Mouse (Mus musculus) midbrain, embryonic 13.5 days (tissue): ENCODE results near the gene D630023F18Rik. TPM values are rescaled to one million over a fixed set of nuclear protein-coding genes. Genes with fewer than 3 reads are reported as not detected.

Experiments used
- ATAC-seq: fragments of 200-750 bp; cut with Nextera tagmentation; 2 replicates; pipeline ENCODE4 v1.8.0; 2017; ENCODE audit warnings: mild to moderate bottlenecking, moderate TSS enrichment, moderate library complexity
- H3K27ac ChIP-seq: fragments of 300-500 bp; sonication (generic); 2 replicates; pipeline ENCODE4 v1.5.1; 2015; ENCODE audit warnings: inconsistent platforms, mild to moderate bottlenecking, moderate library complexity
- H3K27me3 ChIP-seq: fragments of 300-500 bp; sonication (generic); 2 replicates; pipeline ENCODE4 v1.6.1; 2015; ENCODE audit warnings: mild to moderate bottlenecking, inconsistent platforms
- H3K36me3 ChIP-seq: fragments of 300-500 bp; sonication (generic); 2 replicates; pipeline ENCODE4 v1.6.1; 2015; ENCODE audit warnings: mild to moderate bottlenecking, inconsistent platforms
- H3K4me1 ChIP-seq: fragments of 300-500 bp; sonication (generic); replicated peaks from 2 replicates; pipeline ENCODE4 v1.6.1; 2015; ENCODE audit warnings: inconsistent platforms
- H3K4me2 ChIP-seq: fragments of 300-500 bp; sonication (generic); replicated peaks from 2 replicates; pipeline ENCODE4 v1.6.1; 2015; ENCODE audit warnings: moderate library complexity, mild to moderate bottlenecking, inconsistent platforms
- H3K4me3 ChIP-seq: fragments of 300-500 bp; sonication (generic); replicated peaks from 2 replicates; pipeline ENCODE4 v1.5.1; 2015; ENCODE audit warnings: mild to moderate bottlenecking, inconsistent platforms
- H3K9ac ChIP-seq: fragments of 300-500 bp; sonication (generic); replicated peaks from 2 replicates; pipeline ENCODE4 v1.6.1; 2015; ENCODE audit warnings: mild to moderate bottlenecking, inconsistent platforms
- H3K9me3 ChIP-seq: fragments of 300-500 bp; sonication (generic); 2 replicates; pipeline ENCODE4 v1.6.1; 2016; ENCODE audit warnings: mild to moderate bottlenecking, inconsistent platforms
- WGBS: fragments of 180-500 bp; shearing (Covaris S2); methylation state at CpG from one replicate; pipeline ENCODE4 v1.1.7; 2015; 5-methylcytosine and 5-hydroxymethylcytosine counted together
- polyA plus RNA-seq: library from polyadenylated mRNA; unstranded; fragments of >200 nt; fragmentation: Nextera tagmentation; extraction: Ambion mirVana; gene quantifications from 2 replicates; pipeline ENCODE4 v1.2.1, GENCODE M21; 2015

D630023F18Rik gene
- polyA plus RNA-seq, 1 experiment from 2014 or later = 0.27 TPM

DNA sequence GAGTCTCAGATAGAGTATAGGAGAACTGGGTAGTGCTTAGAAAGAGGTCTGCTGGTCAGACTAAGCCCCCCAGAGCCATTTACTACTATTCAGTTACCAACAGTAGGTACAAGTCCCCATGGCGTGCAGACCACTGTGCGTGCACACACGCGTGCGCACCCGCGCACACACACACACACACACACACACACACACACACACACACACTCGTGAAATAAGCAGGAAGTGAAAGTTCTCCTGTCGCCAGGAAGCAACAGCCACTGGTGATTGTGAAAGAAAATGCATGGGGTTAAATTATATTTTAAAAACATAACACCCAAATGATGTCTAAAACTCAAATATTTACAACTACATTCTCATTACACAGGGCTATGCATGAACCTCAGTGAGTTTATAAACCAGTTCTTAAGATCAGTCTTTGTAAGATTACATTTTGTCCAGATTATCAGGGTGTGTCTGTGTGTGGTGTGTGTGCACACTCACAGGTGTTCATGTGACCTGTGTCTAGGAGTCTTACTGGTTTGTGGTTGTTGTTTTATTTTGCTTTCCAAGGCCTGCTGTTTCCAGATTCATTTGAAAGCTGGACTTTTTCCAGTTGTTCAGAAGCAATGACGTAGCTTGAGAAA, 15.2 kb downstream of the D630023F18Rik start:
- Histone ChIP-seq H3K9me3 (no peaks in the 10 kb centered on the region), H3K27ac (no peak overlapping the region), H3K4me3 (no peak overlapping the region), H3K36me3 (no peaks in the 10 kb centered on the region), H3K9ac (no peak overlapping the region), H3K4me1 (no peaks in the 10 kb centered on the region), H3K27me3 (no peaks in the 10 kb centered on the region), H3K4me2 (no peak overlapping the region)
- no peak for ATAC-seq
- WGBS = 89% methylated on average over 10 of the region's 10 CpGs

DNA sequence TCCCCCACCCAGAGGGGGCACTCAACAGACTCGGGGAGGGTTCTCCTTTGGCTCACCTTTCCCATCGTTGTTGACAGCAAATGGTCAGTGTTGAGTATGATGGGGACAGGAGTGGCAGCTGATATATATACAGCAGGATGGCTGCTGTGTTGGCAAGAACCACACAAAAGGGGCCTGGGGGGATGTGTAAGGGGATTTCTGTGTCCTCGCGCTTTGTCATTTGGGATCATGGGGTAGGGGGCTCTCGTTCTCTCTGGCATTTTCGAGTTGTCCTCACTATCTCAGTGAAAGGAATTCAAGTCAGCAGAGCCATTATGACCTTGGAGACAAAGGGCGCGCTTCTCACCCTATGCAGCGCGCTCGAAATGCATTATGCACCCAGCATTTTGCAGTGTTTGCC, 19.7 kb downstream of the D630023F18Rik start, which contains the start of gene Cryga:
TSS of gene Cryga (minus strand) at position 101 of the 400 bp plus-strand sequence.
- 87% methylated on average over 11 of the region's 11 CpGs for WGBS
- ATAC-seq = no peak

DNA sequence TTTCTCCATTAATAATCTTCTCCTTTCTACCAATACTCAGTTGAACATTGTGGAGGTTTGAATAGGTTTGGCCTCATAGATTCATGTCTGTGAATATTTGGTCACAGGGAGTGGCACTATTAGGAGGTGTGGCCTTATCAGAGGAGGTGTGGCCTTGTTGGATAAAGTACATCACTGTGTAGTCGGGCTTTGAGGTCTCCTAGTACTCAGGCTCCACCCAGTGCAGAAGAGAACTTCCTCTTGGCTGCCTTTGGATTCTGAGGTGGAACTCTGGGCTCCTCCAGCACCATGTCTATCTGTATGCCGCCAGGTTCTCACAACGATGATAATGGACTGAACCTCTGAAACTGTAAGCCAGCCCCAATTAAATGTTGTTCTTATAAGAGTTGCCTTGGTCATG, 26.1 kb downstream of the D630023F18Rik start:
- Histone ChIP-seq H3K36me3 (no peaks in the 10 kb centered on the region), H3K27me3 (no peaks in the 10 kb centered on the region), H3K27ac (no peak overlapping the region), H3K4me2 (no peak overlapping the region), H3K9me3 (no peaks in the 10 kb centered on the region), H3K4me3 (no peak overlapping the region), H3K9ac (no peak overlapping the region), H3K4me1 (no peaks in the 10 kb centered on the region)
- 88% methylated on average over 3 of the region's 3 CpGs for whole genome bisulfite sequencing
- ATAC-seq = no peak

More for the DNA sequence above, 19.7 kb downstream of the D630023F18Rik start, which contains the start of gene Cryga:
- H3K27me3 ChIP-seq = no peaks in the 10 kb centered on the region
- no peak within 1 kb of the TSS for H3K4me3 ChIP-seq
- H3K9me3 ChIP-seq = no peaks in the 10 kb centered on the region
- H3K36me3 ChIP-seq = no peaks in the 10 kb centered on the region
- no peaks in the 10 kb centered on the region for H3K4me1 ChIP-seq
- no peak within 1 kb of the TSS for H3K9ac ChIP-seq
- H3K4me2 ChIP-seq = no peak within 1 kb of the TSS
- H3K27ac ChIP-seq = no peak within 1 kb of the TSS

DNA sequence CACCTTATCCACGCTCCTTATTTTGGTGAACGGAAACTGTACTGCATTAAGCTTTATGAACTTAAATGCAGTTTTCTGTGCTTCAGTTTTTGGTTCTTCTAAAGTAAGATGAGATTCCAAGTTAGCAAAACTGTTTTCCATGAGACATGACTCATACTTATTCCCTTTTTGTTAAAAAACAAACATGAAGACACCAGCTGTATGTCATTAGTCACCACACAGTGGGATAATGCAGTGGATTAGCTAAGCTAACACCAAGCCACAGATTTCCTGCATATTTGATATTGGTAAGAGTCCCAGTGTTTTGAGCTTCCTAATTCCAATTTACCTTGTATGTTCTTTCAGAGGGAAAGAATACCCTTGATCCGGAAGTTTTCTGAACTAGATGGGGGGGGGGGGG, 31.4 kb downstream of the D630023F18Rik start:
- Histone ChIP-seq H3K4me1 (no peaks in the 10 kb centered on the region), H3K27ac (no peak overlapping the region), H3K27me3 (no peaks in the 10 kb centered on the region), H3K4me3 (no peak overlapping the region), H3K36me3 (no peaks in the 10 kb centered on the region), H3K9ac (no peak overlapping the region), H3K4me2 (no peak overlapping the region), H3K9me3 (no peaks in the 10 kb centered on the region)
- 91% methylated on average over 3 of the region's 3 CpGs for WGBS
- ATAC-seq = no peak

DNA sequence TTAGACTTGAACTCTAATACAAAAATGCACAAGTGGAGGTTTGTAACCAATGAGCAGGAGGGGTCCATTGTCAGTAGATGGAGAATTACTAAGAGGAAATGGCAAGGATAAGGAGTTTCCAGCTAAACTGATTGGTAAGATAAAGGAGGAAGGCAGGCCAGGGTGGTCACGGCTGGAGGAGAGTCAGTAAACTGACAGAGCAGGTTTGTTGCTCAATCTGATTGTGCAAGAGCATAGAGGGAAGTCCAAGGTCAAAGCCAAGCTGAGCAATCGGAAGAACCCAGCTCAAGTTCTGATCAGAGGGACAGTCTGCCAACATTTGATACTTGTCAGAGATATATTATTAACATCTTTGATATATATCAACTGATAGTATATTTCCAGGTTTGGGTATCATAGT, 32.6 kb downstream of the D630023F18Rik start:
- Histone ChIP-seq H3K4me3 (no peak overlapping the region), H3K9ac (no peak overlapping the region), H3K4me2 (no peak overlapping the region), H3K27me3 (no peaks in the 10 kb centered on the region), H3K4me1 (no peaks in the 10 kb centered on the region), H3K9me3 (no peaks in the 10 kb centered on the region), H3K36me3 (no peaks in the 10 kb centered on the region), H3K27ac (no peak overlapping the region)
- ATAC-seq = no peak
- 74% methylated on average over 2 of the region's 2 CpGs for WGBS

DNA sequence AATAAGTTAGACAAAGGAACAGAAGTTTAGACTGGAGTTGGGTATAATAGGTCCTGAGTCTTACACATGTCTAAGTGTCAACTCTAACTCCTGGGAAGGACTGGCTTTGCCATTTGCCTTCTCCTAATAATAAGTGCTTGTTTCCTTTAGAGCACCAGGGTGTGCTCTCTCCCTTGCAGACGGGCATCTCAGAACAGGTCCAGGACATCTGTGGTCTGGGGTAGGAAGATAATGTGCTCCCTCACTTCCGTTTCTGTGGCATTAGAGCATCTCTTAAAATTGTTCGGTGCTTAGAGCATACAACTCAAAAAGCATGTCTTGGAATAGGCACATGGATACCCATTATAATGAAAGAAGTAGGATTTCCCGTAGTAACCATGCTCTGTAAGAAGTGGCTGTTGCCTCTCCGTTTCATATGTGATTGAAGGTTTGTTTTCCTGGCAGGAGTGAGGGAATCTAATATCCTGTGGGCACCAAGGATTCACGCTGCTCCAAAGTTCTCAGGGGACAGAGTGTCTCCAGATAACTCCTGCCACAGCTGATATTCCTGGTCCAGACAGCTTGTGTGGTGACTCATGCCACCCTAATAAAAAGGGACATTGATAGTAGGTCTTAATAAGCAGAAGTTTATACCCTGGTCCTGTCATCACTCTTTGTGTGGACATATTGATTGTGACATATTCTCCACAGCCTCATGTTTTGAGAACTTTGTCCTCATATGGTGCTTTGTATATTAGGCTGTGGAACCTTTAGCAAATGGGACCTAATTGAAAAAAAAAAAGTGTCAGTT, 34.3 kb downstream of the D630023F18Rik start:
- no peaks in the 10 kb centered on the region for H3K4me1 ChIP-seq
- no peaks in the 10 kb centered on the region for H3K27me3 ChIP-seq
- 84% methylated on average over 6 of the region's 6 CpGs for WGBS
- ATAC-seq = no peak
- H3K4me2 ChIP-seq = no peak overlapping the region
- no peaks in the 10 kb centered on the region for H3K36me3 ChIP-seq
- no peak overlapping the region for H3K27ac ChIP-seq
- H3K9ac ChIP-seq = no peak overlapping the region
- no peaks in the 10 kb centered on the region for H3K9me3 ChIP-seq
- H3K4me3 ChIP-seq = no peak overlapping the region

DNA sequence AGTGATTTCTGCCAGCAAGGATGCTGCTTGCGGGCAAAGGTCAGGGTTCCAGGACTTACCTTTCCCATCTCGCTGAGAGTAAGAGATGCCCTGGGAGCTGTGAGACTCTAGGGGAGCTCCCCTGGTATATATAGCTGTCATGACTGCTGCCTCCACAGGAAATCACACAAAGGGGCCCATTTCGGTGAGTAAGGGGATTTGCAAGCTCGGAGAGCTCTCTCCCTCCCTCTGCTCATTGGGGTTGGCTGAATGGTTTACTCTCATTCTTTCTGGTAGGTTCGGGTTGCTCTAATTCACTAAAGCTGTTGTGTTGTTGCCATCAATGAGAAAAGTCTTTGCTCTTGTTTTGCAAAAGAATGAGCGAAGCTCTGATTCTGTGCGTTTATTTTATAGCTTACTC, 40.8 kb downstream of the D630023F18Rik start, which contains the start of gene Crygb:
TSS of gene Crygb (minus strand) at position 101 of the 400 bp plus-strand sequence.
- Histone ChIP-seq H3K27ac (no peak within 1 kb of the TSS), H3K27me3 (no peaks in the 10 kb centered on the region), H3K4me2 (peak within 1 kb of the TSS; percentile 23; the same call in 1 of the 2 replicates), H3K9ac (no peak within 1 kb of the TSS), H3K4me3 (no peak within 1 kb of the TSS), H3K36me3 (no peaks in the 10 kb centered on the region), H3K4me1 (no peaks in the 10 kb centered on the region), H3K9me3 (no peaks in the 10 kb centered on the region)
- ATAC-seq = no peak
- 26% methylated on average over 7 of the region's 7 CpGs for WGBS

DNA sequence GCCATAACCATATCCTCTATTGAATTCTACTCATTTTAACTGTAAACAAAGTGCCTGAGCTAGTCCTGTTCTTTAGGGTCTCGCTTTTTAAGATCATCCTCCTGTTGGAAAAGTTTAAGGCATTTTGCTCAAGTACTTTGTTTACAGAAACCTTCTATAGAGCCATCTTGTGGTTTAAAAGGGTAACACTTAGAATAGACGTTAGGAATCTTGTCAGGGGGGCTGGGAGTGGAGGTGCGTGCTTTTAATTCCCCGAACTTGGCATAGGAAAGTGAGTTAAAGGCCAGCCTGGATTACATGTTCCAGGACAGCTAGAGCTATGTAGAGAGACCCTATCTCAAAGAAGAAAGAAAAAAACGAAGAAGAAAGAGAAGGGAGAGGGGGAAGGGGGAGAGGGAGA, 47.4 kb downstream of the D630023F18Rik start:
- 20% methylated on average over 5 of the region's 5 CpGs for WGBS
- H3K4me3 ChIP-seq = no peak overlapping the region
- H3K27me3 ChIP-seq = no peaks in the 10 kb centered on the region
- H3K4me1 ChIP-seq = no peaks in the 10 kb centered on the region
- no peaks in the 10 kb centered on the region for H3K36me3 ChIP-seq
- no peak for ATAC-seq
- no peaks in the 10 kb centered on the region for H3K9me3 ChIP-seq
- no peak overlapping the region for H3K9ac ChIP-seq
- H3K27ac ChIP-seq = no peak overlapping the region
- H3K4me2 ChIP-seq = no peak overlapping the region

DNA sequence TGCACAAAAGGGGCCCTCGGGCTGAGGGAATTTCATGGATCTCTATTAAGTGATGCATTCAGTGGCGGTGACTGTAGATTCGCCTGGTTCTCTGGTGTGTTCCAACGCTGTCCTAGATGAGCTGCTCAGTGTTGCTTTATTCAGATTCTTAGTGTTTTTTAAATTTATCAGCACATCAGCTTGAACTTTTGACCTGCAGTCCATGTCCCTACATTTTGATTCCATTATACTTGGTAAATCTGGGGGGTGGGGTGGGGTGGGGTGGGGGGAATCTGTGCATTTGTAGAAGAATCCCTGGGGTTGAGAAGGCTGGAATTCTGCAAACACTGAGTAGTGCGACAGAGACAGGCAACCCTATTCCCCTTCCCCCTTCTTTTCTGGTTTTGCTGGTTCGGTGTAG, 49.4 kb downstream of the D630023F18Rik start, which contains the start of gene Crygc:
TSS of gene Crygc (minus strand) at position 101 of the 400 bp plus-strand sequence.
- no peak for ATAC-seq
- H3K9ac ChIP-seq = no peak within 1 kb of the TSS
- no peak within 1 kb of the TSS for H3K4me3 ChIP-seq
- H3K27me3 ChIP-seq = no peaks in the 10 kb centered on the region
- WGBS = 55% methylated on average over 6 of the region's 6 CpGs
- no peaks in the 10 kb centered on the region for H3K9me3 ChIP-seq
- H3K27ac ChIP-seq = no peak within 1 kb of the TSS
- no peaks in the 10 kb centered on the region for H3K36me3 ChIP-seq
- no peaks in the 10 kb centered on the region for H3K4me1 ChIP-seq
- no peak within 1 kb of the TSS for H3K4me2 ChIP-seq

DNA sequence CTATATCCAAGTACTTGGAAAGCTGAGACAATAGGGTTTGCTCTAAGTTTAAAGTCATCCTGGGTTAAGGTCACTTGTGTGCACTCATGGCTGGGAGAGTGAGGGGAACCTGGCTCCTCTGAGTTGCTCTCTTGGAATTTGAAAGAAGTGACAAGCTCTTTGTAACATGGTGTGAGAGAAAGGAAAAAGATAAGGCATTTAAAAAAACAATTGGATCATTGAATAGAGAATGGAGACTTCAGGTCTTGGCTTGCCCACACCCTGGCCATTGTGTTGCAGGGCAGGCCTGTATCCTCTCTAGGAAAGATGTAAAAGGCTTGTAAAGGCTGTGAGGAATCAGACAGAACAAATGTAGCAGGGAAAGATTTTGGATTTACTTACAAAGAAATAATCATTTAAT, 55.2 kb downstream of the D630023F18Rik start:
- ATAC-seq = no peak
- no peaks in the 10 kb centered on the region for H3K36me3 ChIP-seq
- no peaks in the 10 kb centered on the region for H3K9me3 ChIP-seq
- no peaks in the 10 kb centered on the region for H3K27me3 ChIP-seq
- no peaks in the 10 kb centered on the region for H3K4me1 ChIP-seq
- no peak overlapping the region for H3K27ac ChIP-seq
- H3K4me3 ChIP-seq = no peak overlapping the region
- H3K9ac ChIP-seq = no peak overlapping the region
- no peak overlapping the region for H3K4me2 ChIP-seq

DNA sequence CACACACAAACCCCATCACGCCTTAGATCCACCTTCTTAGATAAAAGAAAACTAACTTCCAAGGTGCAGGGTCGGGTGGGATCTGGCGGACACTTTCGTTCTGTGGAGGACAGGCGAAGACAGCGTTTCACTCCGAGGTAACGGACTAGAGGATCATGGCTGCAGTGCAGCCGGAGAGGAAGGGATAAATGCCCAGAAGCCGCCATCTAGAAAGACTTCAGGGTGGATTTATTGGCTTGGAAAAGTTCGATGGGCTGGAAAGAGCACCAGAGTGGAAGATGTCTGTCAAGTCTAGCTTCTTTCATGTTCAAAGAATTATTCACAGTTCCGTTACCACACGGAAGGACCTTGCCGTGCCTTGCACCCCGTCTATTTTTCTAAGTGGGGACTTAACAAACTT, 58.8 kb downstream of the D630023F18Rik start:
- Histone ChIP-seq H3K27ac (no peak overlapping the region), H3K27me3 (no peaks in the 10 kb centered on the region), H3K4me1 (no peaks in the 10 kb centered on the region), H3K9ac (no peak overlapping the region), H3K4me3 (no peak overlapping the region), H3K4me2 (no peak overlapping the region), H3K36me3 (no peaks in the 10 kb centered on the region), H3K9me3 (no peaks in the 10 kb centered on the region)
- WGBS = 82% methylated on average over 15 of the region's 15 CpGs
- ATAC-seq = no peak

DNA sequence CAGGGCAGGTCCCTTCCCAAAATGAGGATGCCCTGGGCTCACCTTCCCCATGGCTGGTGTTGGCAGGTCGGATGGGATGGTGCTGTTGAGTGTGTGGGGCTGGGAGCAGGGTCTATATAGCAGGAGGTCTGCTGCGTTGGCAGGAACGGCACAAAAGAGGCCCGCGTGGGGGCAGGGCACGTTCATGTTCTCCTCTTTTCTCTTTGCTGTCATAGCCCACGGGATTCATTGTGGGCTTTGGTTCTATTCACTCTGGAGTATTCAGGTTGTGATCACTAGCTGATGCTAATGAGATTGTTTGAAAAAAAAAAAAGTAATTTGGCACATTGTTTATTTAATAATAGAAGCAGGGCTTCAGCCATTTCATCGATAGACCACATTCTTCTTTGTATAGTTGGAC, 59.7 kb downstream of the D630023F18Rik start, which contains the start of gene Crygd:
TSS of gene Crygd (minus strand) at position 101 of the 400 bp plus-strand sequence.
- ATAC-seq = no peak
- H3K9ac ChIP-seq = no peak within 1 kb of the TSS

More for the DNA sequence above, 59.7 kb downstream of the D630023F18Rik start, which contains the start of gene Crygd:
- Histone ChIP-seq H3K9me3 (no peaks in the 10 kb centered on the region), H3K36me3 (no peaks in the 10 kb centered on the region), H3K27me3 (no peaks in the 10 kb centered on the region), H3K4me2 (no peak within 1 kb of the TSS), H3K27ac (no peak within 1 kb of the TSS), H3K4me3 (no peak within 1 kb of the TSS), H3K4me1 (no peaks in the 10 kb centered on the region)
- WGBS = 63% methylated on average over 8 of the region's 8 CpGs
